Mouse (Mus musculus): Measurements from ENCODE around the gene Ube2v1. TPM values are rescaled to one million over a fixed set of nuclear protein-coding genes. Genes with fewer than 3 reads are reported as not detected.

Ube2v1 gene
- 280 and 282 TPM in 2 replicates for polyA plus RNA-seq (2015; fragmentation: Nextera tagmentation; extraction: Ambion mirVana)

GRCm38 (mm10) chr2:167631591-167632448 lies at the start of gene Ube2v1:
TSS of gene Ube2v1 (minus strand) at chr2:167632095.
- peak within 1 kb of the TSS; percentile 72 for H3K4me3 ChIP-seq
- peak within 1 kb of the TSS; percentile 80 for H3K4me2 ChIP-seq
- H3K36me3 ChIP-seq: 0 out of 2 replicates have a peak, but pooled peaks cover 3% of the 10 kb centered on the region
- WGBS: under 1% methylated on average over 87 of the region's 87 CpGs
- H3K27me3 ChIP-seq: no peaks in the 10 kb centered on the region
- H3K9me3 ChIP-seq: no peaks in the 10 kb centered on the region
- peak within 1 kb of the TSS; percentile 86 for H3K27ac ChIP-seq
- peak; percentile 84 for ATAC-seq (ENCODE audit: borderline replicate concordance, extremely low read depth, low FRiP score, low TSS enrichment)
- H3K9ac ChIP-seq: peak within 1 kb of the TSS; percentile 79
- peaks cover 50% of the 10 kb centered on the region for H3K4me1 ChIP-seq

- no peak overlapping the region for H3K4me3 ChIP-seq
- H3K4me1 ChIP-seq: 0 out of 2 replicates have a peak, but pooled peaks cover 2% of the 10 kb centered on the region
- ATAC-seq (ENCODE audit: borderline replicate concordance, extremely low read depth, low FRiP score, low TSS enrichment): no peak
- no peaks in the 10 kb centered on the region for H3K9me3 ChIP-seq
- H3K27me3 ChIP-seq: no peaks in the 10 kb centered on the region
- no peaks in the 10 kb centered on the region for H3K36me3 ChIP-seq
- no peak overlapping the region for H3K4me2 ChIP-seq
- no peak overlapping the region for H3K9ac ChIP-seq
- H3K27ac ChIP-seq: no peak overlapping the region
- WGBS: 42% methylated on average over 5 of the region's 5 CpGs
Observed at GRCm38 (mm10) chr2:167680657-167681056, 48.8 kb upstream of the Ube2v1 start.

GRCm38 (mm10) chr2:167679902-167680430 lies 48.1 kb upstream of the Ube2v1 start:
- H3K9ac ChIP-seq: no peak overlapping the region
- H3K36me3 ChIP-seq: no peaks in the 10 kb centered on the region
- no peaks in the 10 kb centered on the region for H3K27me3 ChIP-seq
- H3K4me1 ChIP-seq: 0 out of 2 replicates have a peak, but pooled peaks cover 2% of the 10 kb centered on the region
- H3K27ac ChIP-seq: no peak overlapping the region
- no peaks in the 10 kb centered on the region for H3K9me3 ChIP-seq
- no peak overlapping the region for H3K4me3 ChIP-seq
- ATAC-seq (ENCODE audit: borderline replicate concordance, extremely low read depth, low FRiP score, low TSS enrichment): peak; percentile 73
- H3K4me2 ChIP-seq: no peak overlapping the region
- WGBS: 3% methylated on average over 13 of the region's 13 CpGs

GRCm38 (mm10) chr2:167678600-167678999 lies 46.7 kb upstream of the Ube2v1 start:
- Histone ChIP-seq H3K4me3 (no peak overlapping the region), H3K4me2 (no peak overlapping the region), H3K27me3 (no peaks in the 10 kb centered on the region), H3K4me1 (0 out of 2 replicates have a peak, but pooled peaks cover 2% of the 10 kb centered on the region), H3K9ac (no peak overlapping the region), H3K36me3 (no peaks in the 10 kb centered on the region), H3K27ac (no peak overlapping the region), H3K9me3 (no peaks in the 10 kb centered on the region)
- no peak for ATAC-seq (ENCODE audit: borderline replicate concordance, extremely low read depth, low FRiP score, low TSS enrichment)
- 44% methylated on average over 5 of the region's 5 CpGs for WGBS

- WGBS: 33% methylated on average over 14 of the region's 14 CpGs
- H3K36me3 ChIP-seq: no peaks in the 10 kb centered on the region
- H3K4me2 ChIP-seq: no peak overlapping the region
- ATAC-seq (ENCODE audit: borderline replicate concordance, extremely low read depth, low FRiP score, low TSS enrichment): no peak
- H3K9me3 ChIP-seq: no peaks in the 10 kb centered on the region
- H3K4me3 ChIP-seq: no peak overlapping the region
- no peak overlapping the region for H3K9ac ChIP-seq
- H3K27ac ChIP-seq: no peak overlapping the region
- H3K27me3 ChIP-seq: no peaks in the 10 kb centered on the region
- H3K4me1 ChIP-seq: 0 out of 2 replicates have a peak, but pooled peaks cover 6% of the 10 kb centered on the region
Observed at GRCm38 (mm10) chr2:167675120-167675909, 43.4 kb upstream of the Ube2v1 start.

- no peak overlapping the region for H3K27ac ChIP-seq
- 17% methylated on average over 13 of the region's 13 CpGs for WGBS
- H3K36me3 ChIP-seq: no peaks in the 10 kb centered on the region
- H3K9me3 ChIP-seq: no peaks in the 10 kb centered on the region
- peak; percentile 27; the same call in 1 of the 2 replicates for ATAC-seq (ENCODE audit: borderline replicate concordance, extremely low read depth, low FRiP score, low TSS enrichment)
- no peak overlapping the region for H3K4me3 ChIP-seq
- H3K4me1 ChIP-seq: 0 out of 2 replicates have a peak, but pooled peaks cover 4% of the 10 kb centered on the region
- H3K27me3 ChIP-seq: no peaks in the 10 kb centered on the region
- no peak overlapping the region for H3K9ac ChIP-seq
- H3K4me2 ChIP-seq: no peak overlapping the region
Observed at GRCm38 (mm10) chr2:167672212-167672685, 40.4 kb upstream of the Ube2v1 start.

- Histone ChIP-seq H3K36me3 (no peaks in the 10 kb centered on the region), H3K4me3 (no peak overlapping the region), H3K4me2 (no peak overlapping the region), H3K4me1 (0 out of 2 replicates have a peak, but pooled peaks cover 4% of the 10 kb centered on the region), H3K27me3 (no peaks in the 10 kb centered on the region), H3K27ac (no peak overlapping the region), H3K9ac (no peak overlapping the region), H3K9me3 (no peaks in the 10 kb centered on the region)
- ATAC-seq (ENCODE audit: borderline replicate concordance, extremely low read depth, low FRiP score, low TSS enrichment): no peak
- WGBS: 71% methylated on average over 5 of the region's 5 CpGs
Observed at GRCm38 (mm10) chr2:167671101-167671633, 39.3 kb upstream of the Ube2v1 start.

- H3K27me3 ChIP-seq: no peaks in the 10 kb centered on the region
- 36% methylated on average over 4 of the region's 4 CpGs for WGBS
- no peak overlapping the region for H3K4me2 ChIP-seq
- 0 out of 2 replicates have a peak, but pooled peaks cover 4% of the 10 kb centered on the region for H3K4me1 ChIP-seq
- no peak overlapping the region for H3K9ac ChIP-seq
- no peaks in the 10 kb centered on the region for H3K9me3 ChIP-seq
- no peak overlapping the region for H3K27ac ChIP-seq
- no peak for ATAC-seq (ENCODE audit: borderline replicate concordance, extremely low read depth, low FRiP score, low TSS enrichment)
- no peak overlapping the region for H3K4me3 ChIP-seq
- no peaks in the 10 kb centered on the region for H3K36me3 ChIP-seq
Observed at GRCm38 (mm10) chr2:167669398-167669797, 37.5 kb upstream of the Ube2v1 start.

GRCm38 (mm10) chr2:167668426-167668825 lies 36.5 kb upstream of the Ube2v1 start:
- H3K4me3 ChIP-seq: no peak overlapping the region
- no peaks in the 10 kb centered on the region for H3K27me3 ChIP-seq
- no peak for ATAC-seq (ENCODE audit: borderline replicate concordance, extremely low read depth, low FRiP score, low TSS enrichment)
- no peak overlapping the region for H3K9ac ChIP-seq
- no peaks in the 10 kb centered on the region for H3K36me3 ChIP-seq
- 0 out of 2 replicates have a peak, but pooled peaks cover 4% of the 10 kb centered on the region for H3K4me1 ChIP-seq
- 79% methylated on average over 5 of the region's 5 CpGs for WGBS
- H3K9me3 ChIP-seq: no peaks in the 10 kb centered on the region
- no peak overlapping the region for H3K27ac ChIP-seq
- no peak overlapping the region for H3K4me2 ChIP-seq

GRCm38 (mm10) chr2:167665972-167666713 lies 34.2 kb upstream of the Ube2v1 start:
- Histone ChIP-seq H3K4me1 (peaks cover 8% of the 10 kb centered on the region), H3K27ac (no peak overlapping the region), H3K9ac (no peak overlapping the region), H3K4me2 (no peak overlapping the region), H3K4me3 (no peak overlapping the region), H3K9me3 (no peaks in the 10 kb centered on the region), H3K27me3 (peaks cover 7% of the 10 kb centered on the region; the same call in 1 of the 2 replicates), H3K36me3 (no peaks in the 10 kb centered on the region)
- 72% methylated on average over 18 of the region's 18 CpGs for WGBS
- ATAC-seq (ENCODE audit: borderline replicate concordance, extremely low read depth, low FRiP score, low TSS enrichment): no peak

- Histone ChIP-seq H3K27ac (no peak overlapping the region), H3K4me3 (no peak overlapping the region), H3K4me2 (peak overlapping the region; percentile 89; the same call in 1 of the 2 replicates), H3K36me3 (no peaks in the 10 kb centered on the region), H3K9me3 (no peaks in the 10 kb centered on the region), H3K27me3 (peaks cover 7% of the 10 kb centered on the region; the same call in 1 of the 2 replicates), H3K4me1 (peaks cover 39% of the 10 kb centered on the region), H3K9ac (no peak overlapping the region)
- no peak for ATAC-seq (ENCODE audit: borderline replicate concordance, extremely low read depth, low FRiP score, low TSS enrichment)
- WGBS: 52% methylated on average over 6 of the region's 6 CpGs
Observed at GRCm38 (mm10) chr2:167662713-167663112, 30.8 kb upstream of the Ube2v1 start.
